Mouse (Mus musculus) cerebellum, postnatal 36 days (tissue): ENCODE data around the gene Orm1.

Experiments used
- DNase-seq, 2 experiments: peaks; one replicate each; pipeline ENCODE4 v3.0.0; 2021 to 2022; ENCODE audit warnings: mixed read lengths in 2 of 2

Orm1 gene

GRCm38 (mm10) chr4:63344295-63344694, at the start of gene Orm1:
Gene Orm1 (plus strand): TSS chr4:63344560.
- no peak for DNase-seq

- DNase-seq = no peak
Measured at GRCm38 (mm10) chr4:63295641-63296040, 48.7 kb upstream of the Orm1 start.

- DNase-seq = no peak
Measured at GRCm38 (mm10) chr4:63296263-63296662, 48.1 kb upstream of the Orm1 start.

- no peak for DNase-seq
Measured at GRCm38 (mm10) chr4:63296876-63297275, 47.5 kb upstream of the Orm1 start.

DNA sequence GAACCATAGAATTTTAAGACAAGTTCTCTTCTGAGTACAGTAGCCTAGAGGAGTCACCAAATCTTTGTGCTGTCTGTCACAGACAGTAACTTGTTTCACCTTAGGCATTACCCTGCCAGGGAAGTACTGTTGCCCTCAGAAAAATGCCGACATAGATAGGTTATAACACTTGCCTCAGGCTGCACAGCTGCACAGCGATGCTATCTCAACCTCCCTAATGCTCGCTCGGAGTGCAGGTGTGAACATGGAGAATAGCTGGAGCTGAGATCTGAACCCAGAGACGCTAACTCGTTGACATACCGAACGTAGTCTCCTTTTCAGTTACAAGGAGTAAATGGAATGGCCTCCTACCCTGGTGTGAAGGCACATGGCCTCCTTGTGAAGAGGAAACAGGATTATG, 46.2 kb upstream of the Orm1 start:
- no peak for DNase-seq

- no peak for DNase-seq
Measured at GRCm38 (mm10) chr4:63302641-63303040, 41.7 kb upstream of the Orm1 start.

- DNase-seq = peak; percentile 95
Measured at GRCm38 (mm10) chr4:63307175-63308062, 36.9 kb upstream of the Orm1 start.

DNA sequence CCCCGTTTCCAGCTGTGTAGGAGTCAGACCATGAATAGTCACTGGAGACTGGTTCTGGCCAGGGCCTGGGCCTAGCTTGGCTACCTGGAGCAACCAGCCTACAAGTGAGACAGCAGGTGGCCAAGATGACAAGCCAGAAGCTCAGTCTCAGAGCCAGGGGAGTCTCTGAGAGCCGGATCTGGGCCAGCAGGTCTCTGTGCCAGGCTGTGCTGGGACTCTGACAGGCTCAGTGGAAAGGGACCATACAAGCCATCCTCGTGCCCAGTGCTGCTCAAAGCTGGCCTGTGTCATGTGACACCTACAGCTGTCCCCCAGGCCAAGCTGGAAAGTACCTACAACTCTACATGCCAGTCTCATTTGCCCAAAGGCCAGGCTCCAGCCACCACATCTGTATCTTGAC, 36.0 kb upstream of the Orm1 start:
- DNase-seq = peak; percentile 63 to 66

- no peak for DNase-seq
Measured at GRCm38 (mm10) chr4:63310247-63310855, 34.0 kb upstream of the Orm1 start.

DNA sequence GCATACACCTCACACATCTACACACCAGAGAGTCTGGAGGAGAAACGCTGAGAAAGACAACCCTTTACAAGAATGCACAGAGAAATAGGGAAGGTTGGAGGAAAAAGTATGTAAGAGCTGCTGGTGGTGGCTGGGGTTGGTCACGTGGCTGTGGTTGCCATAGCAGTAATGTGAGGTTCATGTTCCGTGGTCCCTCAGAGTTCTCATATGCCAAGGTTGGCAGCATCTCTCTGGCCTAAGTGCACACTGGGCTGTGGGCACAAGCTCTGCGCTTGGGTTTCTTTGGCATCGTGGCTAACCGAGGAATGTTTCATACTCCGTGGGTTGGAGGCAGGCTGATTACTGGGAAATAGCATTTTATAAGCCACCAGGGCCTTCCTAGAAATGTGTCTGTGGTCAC, 32.9 kb upstream of the Orm1 start:
- no peak for DNase-seq

GRCm38 (mm10) chr4:63314063-63314462, 30.3 kb upstream of the Orm1 start:
- DNase-seq = peak in 1 of 2 experiments; percentile 0

GRCm38 (mm10) chr4:63316076-63316746, 28.1 kb upstream of the Orm1 start:
- DNase-seq = no peak

DNA sequence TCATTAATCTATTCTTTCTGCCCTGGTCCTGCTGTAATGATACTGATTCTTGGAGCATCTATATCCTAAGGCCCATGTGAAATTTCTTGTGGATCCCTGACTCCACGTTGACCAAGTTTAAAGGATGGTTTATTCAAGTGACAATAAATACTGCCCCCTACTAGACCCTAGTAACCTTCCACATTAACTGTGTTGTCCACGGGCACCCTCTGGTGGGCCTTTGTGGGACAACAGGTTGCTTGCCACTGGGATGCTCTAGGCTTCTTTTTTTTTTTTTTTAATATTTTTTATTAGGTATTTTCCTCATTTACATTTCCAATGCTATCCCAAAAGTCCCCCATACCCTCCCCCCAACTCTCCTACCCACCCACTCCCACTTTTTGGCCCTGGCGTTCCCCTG, 24.8 kb upstream of the Orm1 start:
- peak; percentile 75 to 79 for DNase-seq

DNA sequence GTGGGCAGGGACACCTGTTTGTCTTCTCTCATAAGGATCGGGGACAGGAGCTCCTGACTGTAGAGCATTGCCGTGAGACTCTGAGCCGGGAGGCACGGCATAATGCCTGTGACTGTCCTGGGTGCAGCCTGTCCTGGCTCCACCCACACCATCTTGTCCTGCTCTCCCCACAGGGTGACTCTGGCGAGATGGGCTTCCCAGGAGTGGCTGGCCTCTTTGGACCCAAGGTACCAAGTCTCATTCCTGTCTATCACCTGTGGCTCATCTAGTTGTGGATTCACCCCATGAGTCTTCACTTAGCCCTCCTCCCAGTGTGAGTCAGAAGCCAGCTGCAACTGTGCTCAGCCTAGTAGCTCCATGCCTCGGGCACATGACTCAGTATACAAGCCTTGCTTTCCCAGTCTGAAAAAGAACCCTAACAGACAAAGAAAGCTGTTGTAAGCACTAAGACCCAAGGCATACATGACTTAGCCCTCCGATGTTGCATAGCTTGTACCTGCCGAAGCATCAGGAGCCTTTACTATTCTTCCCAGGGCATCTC, 21.0 kb upstream of the Orm1 start:
- DNase-seq = no peak

GRCm38 (mm10) chr4:63333403-63333802, 11.0 kb upstream of the Orm1 start:
- DNase-seq = no peak

DNA sequence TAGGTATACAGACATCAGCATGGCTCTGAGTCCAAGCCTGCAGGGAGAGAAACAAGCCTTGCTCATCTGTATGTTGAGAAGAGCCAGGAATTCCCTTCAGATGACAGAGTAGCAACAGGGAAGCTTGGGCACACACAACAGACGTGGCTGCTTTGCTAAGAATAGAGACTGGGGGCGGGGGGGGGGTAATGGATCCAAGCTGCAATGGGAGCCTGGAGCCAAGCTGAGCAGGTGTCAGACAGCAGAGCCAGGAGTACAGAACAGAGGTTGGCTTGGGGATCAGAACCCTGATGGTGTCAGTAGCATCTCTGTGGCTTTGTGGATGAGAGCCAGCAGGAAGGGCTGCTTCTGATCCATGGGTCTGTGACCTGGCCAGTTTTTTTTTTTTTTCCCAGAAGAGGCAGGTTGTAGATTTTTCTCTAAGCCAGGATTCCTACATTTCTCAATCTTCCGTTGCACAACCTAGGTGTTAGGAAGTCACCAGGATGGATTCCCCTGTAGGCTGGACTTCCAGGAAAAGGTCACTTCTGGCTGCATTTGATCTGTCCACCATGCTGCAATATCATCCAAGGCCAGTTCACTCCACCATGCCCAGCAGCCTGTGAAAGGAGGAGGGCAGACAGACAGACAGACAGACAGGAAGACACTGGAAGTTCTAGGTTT, 5.8 kb upstream of the Orm1 start:
- DNase-seq = no peak

- DNase-seq = no peak
Measured at GRCm38 (mm10) chr4:63342491-63342890, 1.9 kb upstream of the Orm1 start.

- no peak for DNase-seq
Measured at GRCm38 (mm10) chr4:63343608-63344007, 752 bp upstream of the Orm1 start.

DNA sequence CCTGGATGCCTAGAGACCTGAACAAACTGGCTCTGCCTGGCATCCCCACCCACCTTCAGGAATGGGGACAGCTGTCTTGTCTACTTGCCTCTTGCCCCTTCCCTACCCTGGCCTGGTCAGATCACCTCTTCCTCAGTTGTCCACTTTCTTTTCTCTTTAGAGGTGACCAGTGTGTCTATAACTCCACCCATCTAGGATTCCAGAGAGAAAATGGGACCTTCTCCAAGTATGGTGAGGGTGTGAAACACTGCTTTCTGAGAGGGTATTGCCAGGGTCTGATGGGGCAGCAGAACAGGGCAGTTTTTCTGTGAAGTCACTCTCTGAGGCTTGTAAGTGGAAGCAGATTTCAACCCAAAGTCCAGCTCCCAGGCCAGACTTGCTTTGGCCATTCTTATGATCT, 901 bp downstream of the Orm1 start:
- no peak for DNase-seq

GRCm38 (mm10) chr4:63346659-63347058, 2.3 kb downstream of the Orm1 start:
- DNase-seq = no peak

DNA sequence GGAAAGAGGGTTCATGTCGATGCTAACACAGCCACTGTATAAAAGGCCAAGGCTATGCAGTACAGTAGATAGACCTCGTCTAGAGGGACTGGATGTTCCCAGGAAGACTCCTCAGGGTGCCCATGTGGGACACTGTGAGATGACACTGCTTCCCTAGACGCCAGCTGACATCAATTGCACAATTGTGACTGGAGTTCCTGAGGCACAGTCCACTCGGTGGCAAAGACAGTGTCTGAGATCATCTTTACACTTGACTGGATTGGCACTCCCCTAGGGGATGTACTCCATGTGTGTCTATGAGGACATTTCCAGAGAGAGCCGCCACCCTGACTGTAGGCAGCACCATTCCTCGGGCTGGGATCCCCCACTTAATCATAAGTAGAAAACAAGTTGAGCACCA, 4.2 kb downstream of the Orm1 start:
- no peak for DNase-seq

DNA sequence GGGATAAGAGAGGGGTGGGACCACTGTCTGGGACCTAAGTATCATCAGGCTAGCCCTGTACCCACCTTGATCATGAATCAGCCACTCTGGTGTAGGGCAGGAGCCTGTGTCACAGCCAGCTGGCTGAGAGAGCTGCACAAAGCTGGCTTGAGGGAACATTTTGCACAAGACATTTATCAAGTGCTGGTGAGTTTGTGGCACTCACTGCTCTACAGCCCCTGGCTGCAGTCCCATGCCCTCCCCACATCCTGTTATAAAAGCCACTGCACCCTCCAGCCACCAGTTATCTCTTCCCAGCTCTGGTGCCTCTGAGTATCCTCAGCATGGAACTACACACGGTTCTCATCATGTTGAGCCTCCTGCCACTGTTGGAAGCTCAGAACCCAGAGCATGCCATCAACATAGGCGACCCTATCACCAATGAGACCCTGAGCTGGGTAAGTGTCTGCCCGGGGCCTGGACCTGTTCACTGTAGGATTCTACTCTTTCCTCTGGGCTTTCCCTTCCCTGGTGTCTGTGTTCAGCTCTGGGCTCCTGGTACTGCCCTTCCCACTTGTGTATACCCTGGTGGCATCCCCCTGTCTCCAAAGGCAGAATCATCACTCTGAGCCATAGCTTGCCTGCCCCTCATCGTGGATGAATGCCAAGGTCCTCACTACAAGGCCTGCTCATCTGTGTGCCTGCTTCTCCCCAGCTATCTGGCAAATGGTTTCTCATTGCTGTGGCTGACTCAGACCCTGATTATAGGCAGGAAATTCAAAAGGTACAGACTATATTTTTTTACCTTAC, 11.7 kb downstream of the Orm1 start, which contains the start of gene Orm3:
Gene Orm3, plus strand, starts transcription at position 286 of the 789 bp plus-strand sequence.
- DNase-seq = no peak
